Mouse (Mus musculus) heart, postnatal 25 days (tissue): ENCODE results near the gene Celf1. TPM values are rescaled to one million over a fixed set of nuclear protein-coding genes. Genes with fewer than 3 reads are reported as not detected.

ENCODE experiments used
- DNase-seq: peaks from one replicate; pipeline ENCODE4 v3.0.0; 2022; ENCODE audit warnings: low spot score
- intact Hi-C: fragments of 180-260 bp; cut with DNase I; formaldehyde crosslinking; loops from one replicate; pipeline ENCODE4 v1.15.1; 2025
- total RNA-seq, 2 experiments: library from RNA; stranded (reverse); gene quantifications; 2 replicates each; pipeline ENCODE4 v1.2.3; 2021

Gene Celf1
- total RNA-seq, 2 experiments from 2014 or later = 80.9 to 84.4 TPM

DNA sequence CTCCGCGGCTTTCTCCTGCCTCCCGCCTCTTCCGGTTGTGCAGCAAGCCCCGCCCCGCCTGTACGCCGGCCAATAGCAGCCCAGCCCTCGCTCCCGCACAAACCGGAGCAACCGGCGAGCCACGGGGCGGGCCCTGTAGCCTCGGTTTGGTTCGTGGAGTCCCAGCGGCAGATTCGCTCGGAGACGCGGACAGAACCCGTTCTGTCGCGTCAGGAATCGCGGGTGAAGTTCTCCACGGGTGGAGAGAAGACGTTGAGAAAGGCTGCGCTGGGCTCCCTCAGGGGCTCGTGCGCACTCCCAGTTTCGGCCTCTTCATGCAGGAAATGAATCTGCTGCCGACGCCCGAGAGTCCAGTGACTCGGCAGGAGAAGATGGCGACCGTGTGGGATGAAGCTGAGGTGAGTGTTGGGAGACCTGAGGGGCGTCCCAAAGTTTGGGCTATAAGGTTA, 113.8 kb downstream of the Celf1 start, which contains the start of gene Psmc3:
Gene Psmc3, plus strand, starts transcription at position 76 of the 449 bp plus-strand sequence.
- intact Hi-C loops = loop anchor here (1.0 to 2.0 kb wide), 2 partner anchors 113 to 137 kb away; partner anchors contain the start of gene Celf1

GRCm38 (mm10) chr2:91058435-91058834, 118.3 kb downstream of the Celf1 start:
- DNase-seq = no peak
- intact Hi-C loops = loop anchor here (5.0 kb wide), 1 partner anchor 41 kb away; no protein-coding TSS in a partner anchor

More for the DNA sequence above, 113.8 kb downstream of the Celf1 start, which contains the start of gene Psmc3:
- peak; percentile 94 for DNase-seq

GRCm38 (mm10) chr2:91059376-91059775, 119.2 kb downstream of the Celf1 start:
- intact Hi-C loops = loop anchor here (5.0 kb wide), 1 partner anchor 42 kb away; no protein-coding TSS in a partner anchor
- DNase-seq = no peak

- no peak for DNase-seq
Measured at GRCm38 (mm10) chr2:91060544-91061355, 120.6 kb downstream of the Celf1 start.

DNA sequence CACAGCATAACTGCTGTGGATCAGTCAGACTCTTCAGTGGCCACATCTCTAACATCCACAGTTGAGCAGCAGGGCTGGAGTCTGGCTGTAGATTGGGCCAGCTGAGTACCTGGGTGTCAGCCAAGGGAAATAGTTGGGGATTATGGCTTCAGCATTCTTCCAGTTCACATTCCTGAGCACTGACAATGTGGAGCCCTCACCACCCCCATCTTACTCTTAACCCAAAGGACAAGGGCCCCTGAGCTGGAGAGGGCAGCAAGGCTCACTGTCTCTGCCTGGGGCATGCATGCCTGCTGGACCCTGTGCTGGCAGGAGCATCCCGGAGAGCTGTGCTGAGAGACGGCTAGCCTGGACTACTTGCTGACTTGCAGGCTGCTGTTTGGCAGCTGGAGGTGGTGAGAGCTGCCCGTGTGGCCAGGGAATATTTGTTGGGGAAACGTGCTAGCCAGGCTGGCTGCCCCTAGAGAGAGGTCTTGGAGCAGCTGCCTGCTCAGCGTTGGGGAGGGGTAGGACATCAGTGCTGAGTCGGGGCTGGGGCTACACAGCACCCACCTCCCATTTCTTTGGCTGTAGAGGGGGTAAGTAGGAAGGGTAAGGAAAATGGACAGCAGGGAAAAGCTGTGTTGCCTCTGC, 121.8 kb downstream of the Celf1 start:
- intact Hi-C loops = loop anchor here (1.0 to 10.0 kb wide), 2 partner anchors 196 to 317 kb away; partner anchors contain the start of gene Fnbp4
- no peak for DNase-seq

More at GRCm38 (mm10) chr2:91060544-91061355, 120.6 kb downstream of the Celf1 start:
- intact Hi-C loops = loop anchor here (1.0 to 10.0 kb wide), 2 partner anchors 194 to 316 kb away; partner anchors contain the start of gene Fnbp4

DNA sequence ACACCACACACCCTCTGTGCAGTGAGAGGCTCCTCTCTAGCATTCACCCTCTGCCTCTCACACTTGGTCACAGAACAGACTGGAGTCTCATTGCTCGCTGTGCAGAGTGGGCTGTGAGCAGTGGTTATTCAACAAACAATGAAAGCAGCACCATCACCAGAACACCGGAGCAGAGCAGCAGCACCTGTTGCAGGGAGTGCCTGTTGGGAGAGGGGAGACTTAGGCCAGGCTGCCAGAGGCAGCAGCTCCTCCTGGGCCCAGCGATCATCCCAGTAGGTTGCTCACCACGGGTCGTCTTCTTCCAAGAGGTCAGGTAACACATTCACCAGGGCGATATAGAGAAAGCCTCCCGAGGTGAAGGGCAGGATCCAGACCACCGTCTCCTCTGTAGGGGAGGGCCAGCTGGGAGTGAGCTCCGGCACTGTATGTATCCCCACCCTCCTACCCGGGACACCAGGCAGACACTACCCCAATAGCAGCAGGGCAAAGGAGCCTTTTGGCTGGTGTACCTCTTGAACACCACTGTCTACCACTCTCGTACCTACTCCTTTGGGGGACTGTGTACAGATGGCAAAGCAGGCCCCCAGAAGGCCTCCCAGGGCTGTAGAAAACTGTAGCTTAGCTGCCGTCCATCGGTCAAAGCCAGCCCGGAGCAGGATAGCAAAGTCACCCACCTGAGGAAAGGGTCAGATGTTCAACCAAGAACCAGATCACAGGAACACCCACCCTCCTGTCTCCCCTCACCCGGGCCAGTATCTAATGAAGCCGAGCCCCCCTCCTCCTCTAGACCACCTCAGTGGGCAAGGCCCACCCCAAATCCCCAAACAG, 122.8 kb downstream of the Celf1 start:
- DNase-seq = no peak
- intact Hi-C loops = loop anchor here (10.0 kb wide), 1 partner anchor 318 kb away; the partner anchor contains the start of gene Fnbp4

DNA sequence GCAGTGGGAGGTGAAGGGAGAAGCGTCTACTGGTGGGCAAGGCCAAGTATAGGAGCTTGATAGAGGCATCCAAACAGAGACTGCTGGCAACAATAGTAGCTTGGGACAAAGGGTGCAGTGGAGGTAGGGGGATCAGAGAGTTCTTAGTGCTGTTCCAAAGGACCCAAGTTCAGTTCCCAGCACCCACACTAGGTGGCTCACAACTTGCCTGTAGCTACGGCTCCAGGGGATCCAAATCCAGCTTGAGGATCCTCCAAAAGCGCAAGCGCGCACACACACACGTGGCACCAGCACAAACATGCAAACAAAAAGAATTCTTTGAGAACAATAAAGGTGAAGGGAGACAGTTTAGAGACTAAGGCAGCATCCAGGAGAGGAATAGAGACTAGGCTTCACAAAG, 124.0 kb downstream of the Celf1 start:
- no peak for DNase-seq
- intact Hi-C loops = loop anchor here (10.0 kb wide), 1 partner anchor 319 kb away; the partner anchor contains the start of gene Fnbp4

DNA sequence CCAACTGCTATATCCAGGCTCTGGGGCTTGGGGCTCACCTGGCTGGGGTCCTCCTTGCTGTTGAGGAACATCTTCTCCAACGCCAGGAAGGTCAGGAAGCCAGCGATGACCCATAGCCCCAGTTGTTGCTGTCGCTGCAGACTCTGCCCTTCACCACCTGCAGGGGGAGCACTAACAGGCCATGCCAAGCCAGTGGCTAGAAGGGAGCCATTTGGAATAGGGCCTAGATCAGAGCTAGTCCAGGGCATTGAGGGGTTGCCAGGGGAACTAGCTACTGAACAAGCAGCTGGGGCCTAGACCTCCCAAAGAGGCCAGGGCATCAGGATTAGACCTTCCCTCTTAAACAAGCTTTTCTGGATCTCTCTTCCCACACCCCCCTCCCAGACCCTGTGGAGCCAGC, 125.4 kb downstream of the Celf1 start:
- intact Hi-C loops = loop anchor here (5.0 to 10.0 kb wide), 2 partner anchors 148 to 321 kb away; partner anchors contain the start of gene Fnbp4
- DNase-seq = no peak

- intact Hi-C loops = loop anchor here (5.0 to 10.0 kb wide), 2 partner anchors 149 to 322 kb away; partner anchors contain the start of gene Fnbp4
- DNase-seq = no peak
Measured at GRCm38 (mm10) chr2:91066455-91066854, 126.3 kb downstream of the Celf1 start.

GRCm38 (mm10) chr2:91068162-91068871, 128.1 kb downstream of the Celf1 start:
- no peak for DNase-seq
- intact Hi-C loops = loop anchor here (5.0 to 10.0 kb wide), 2 partner anchors 151 to 324 kb away; partner anchors contain the start of gene Fnbp4

DNA sequence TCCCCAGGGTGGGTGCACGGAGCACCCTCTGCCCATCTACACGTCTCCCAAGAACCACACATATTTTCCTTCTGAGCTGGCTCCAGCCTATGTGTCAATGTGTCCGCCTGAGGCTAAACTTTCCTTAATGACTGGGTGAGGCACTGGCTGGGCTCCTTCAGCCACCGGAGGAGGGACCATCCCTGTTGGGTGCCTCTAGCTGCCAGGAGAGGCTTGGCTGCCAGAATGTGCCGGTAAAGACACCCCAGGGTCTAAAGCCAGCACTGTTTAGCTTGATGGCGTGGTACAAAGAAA, 128.6 kb downstream of the Celf1 start:
- DNase-seq = no peak
- intact Hi-C loops = loop anchor here (5.0 to 10.0 kb wide), 2 partner anchors 152 to 324 kb away; partner anchors contain the start of gene Fnbp4

Other genes with a start within 250 kb of the Celf1 start
- 10 to 100 TPM; 13.4 to 15.4 TPM for gene Fnbp4, start 195.0 kb upstream of the Celf1 start, total RNA-seq
- 1 to 10 TPM; 1.1 to 1.2 TPM for gene Agbl2, start 157.7 kb upstream of the Celf1 start, total RNA-seq
- gene Mtch2, start 93.2 kb upstream of the Celf1 start, total RNA-seq = 100 to 1,000 TPM; 187 to 188 TPM
- gene C1qtnf4, start 54.5 kb upstream of the Celf1 start, total RNA-seq = 1 to 10 TPM; 3.6 to 4.1 TPM
- gene Kbtbd4, start 35.6 kb upstream of the Celf1 start, total RNA-seq = 10 to 100 TPM; 18.0 to 22.2 TPM
- gene Ndufs3, start 35.6 kb upstream of the Celf1 start, total RNA-seq = 100 to 1,000 TPM; 854 to 889 TPM
- 10 to 100 TPM; 16.4 to 16.7 TPM for gene Rapsn, start 95.2 kb downstream of the Celf1 start, total RNA-seq
- gene Psmc3, start 113.6 kb downstream of the Celf1 start, total RNA-seq = 100 to 1,000 TPM; 209 to 241 TPM
- 10 to 100 TPM; 22.9 to 28.2 TPM for gene Slc39a13, start 130.0 kb downstream of the Celf1 start, total RNA-seq
- 1 to 10 TPM; 3.7 to 4.3 TPM for gene Spi1, start 142.0 kb downstream of the Celf1 start, total RNA-seq
- gene Mybpc3, start 177.8 kb downstream of the Celf1 start, total RNA-seq = 1,000 to 10,000 TPM; 1,615 to 1,699 TPM
- gene Madd, start 243.5 kb downstream of the Celf1 start, total RNA-seq = 1 to 10 TPM; 5.4 to 6.2 TPM